Mouse (Mus musculus) midbrain, postnatal 0 days (tissue): ENCODE results near the gene Gmds. TPM values are rescaled to one million over a fixed set of nuclear protein-coding genes. Genes with fewer than 3 reads are reported as not detected.

Source experiments
- ATAC-seq: fragments of 200-750 bp; cut with Nextera tagmentation; 2 replicates; pipeline ENCODE4 v1.8.0; 2017; ENCODE audit warnings: moderate number of reproducible peaks, mild to moderate bottlenecking, moderate TSS enrichment, moderate library complexity; ENCODE audit not compliant: low FRiP score
- DNase-seq: peaks from one replicate; pipeline ENCODE4 v3.0.0-alpha.2; 2015; ENCODE audit warnings: low spot score
- H3K27ac ChIP-seq: fragments of 300-500 bp; sonication (generic); 2 replicates; pipeline ENCODE4 v1.5.1; 2014; ENCODE audit warnings: low read depth, mild to moderate bottlenecking, low read length, mixed read lengths
- H3K27me3 ChIP-seq: fragments of 300-500 bp; sonication (generic); 2 replicates; pipeline ENCODE4 v1.6.1; 2014; ENCODE audit warnings: low read length, control low read depth, mixed read lengths; ENCODE audit not compliant: insufficient read depth
- H3K36me3 ChIP-seq: fragments of 300-500 bp; sonication (generic); 2 replicates; pipeline ENCODE4 v1.6.1; 2014; ENCODE audit warnings: low read length, control low read depth, mixed read lengths; ENCODE audit not compliant: insufficient read depth
- H3K4me1 ChIP-seq: fragments of 300-500 bp; sonication (generic); 2 replicates; pipeline ENCODE4 v1.6.1; 2014; ENCODE audit warnings: mild to moderate bottlenecking, control low read depth, antibody characterized with exemption, low read length, mixed read lengths; ENCODE audit not compliant: insufficient read depth
- H3K4me2 ChIP-seq: fragments of 300-500 bp; sonication (generic); 2 replicates; pipeline ENCODE4 v1.6.1; 2014; ENCODE audit warnings: low read depth, mild to moderate bottlenecking, low read length, mixed read lengths; ENCODE audit not compliant: poor library complexity, severe bottlenecking
- H3K4me3 ChIP-seq: fragments of 300-500 bp; sonication (generic); 2 replicates; pipeline ENCODE4 v1.5.1; 2014; ENCODE audit warnings: low read depth, mild to moderate bottlenecking, low read length, moderate library complexity
- H3K9ac ChIP-seq: fragments of 300-500 bp; sonication (generic); replicated peaks from 2 replicates; pipeline ENCODE4 v1.6.1; 2014; ENCODE audit warnings: mild to moderate bottlenecking, low read length, moderate library complexity, mixed read lengths; ENCODE audit not compliant: poor library complexity, severe bottlenecking
- H3K9me3 ChIP-seq: fragments of 300-500 bp; sonication (generic); 2 replicates; pipeline ENCODE4 v1.6.1; 2016; ENCODE audit warnings: low read length, control low read depth
- CTCF ChIP-seq: IDR thresholded peaks from 2 replicates; pipeline ENCODE4 v1.5.1; 2016; ENCODE audit warnings: antibody characterized with exemption, mild to moderate bottlenecking
- WGBS: fragments of 180-500 bp; shearing (Covaris S2); extraction: QIAGEN DNeasy Blood & Tissue Kit; methylation state at CpG from one replicate; pipeline ENCODE4 v1.1.7; 2014; 5-methylcytosine and 5-hydroxymethylcytosine counted together
- polyA plus RNA-seq: library from polyadenylated mRNA; unstranded; fragments of >200 nt; fragmentation: Nextera tagmentation; extraction: Ambion mirVana; gene quantifications from 2 replicates; pipeline ENCODE4 v1.2.1, GENCODE M21; 2015
- total RNA-seq: library from RNA; depleted of rRNA; stranded (reverse); fragments of >200 nt; gene quantifications from 2 replicates; pipeline ENCODE4 v1.2.3, GENCODE M21; 2014

The Gmds gene
- total and polyA plus RNA-seq, 2 experiments from 2014 or later: 8.7 to 28.6 TPM

GRCm38 (mm10) chr13:31801703-31802305, 536.7 kb downstream of the Gmds start:
- no peak for DNase-seq
- WGBS: 2% methylated on average over 25 of the region's 25 CpGs
- Histone ChIP-seq H3K4me2 (peak overlapping the region; percentile 58), H3K4me3 (peak overlapping the region; percentile 26), H3K27me3 (peaks cover 59% of the 10 kb centered on the region), H3K27ac (no peak overlapping the region), H3K36me3 (no peaks in the 10 kb centered on the region), H3K9ac (no peak overlapping the region), H3K9me3 (no peaks in the 10 kb centered on the region), H3K4me1 (no peaks in the 10 kb centered on the region; the same call in 1 of the 2 replicates)
- TF ChIP-seq CTCF: no peak
- no peak for ATAC-seq

- 2% methylated on average over 43 of the region's 43 CpGs for WGBS
- Histone ChIP-seq H3K4me3 (peak overlapping the region; percentile 26), H3K4me1 (no peaks in the 10 kb centered on the region; the same call in 1 of the 2 replicates), H3K9me3 (no peaks in the 10 kb centered on the region), H3K4me2 (peak overlapping the region; percentile 58), H3K36me3 (no peaks in the 10 kb centered on the region), H3K9ac (no peak overlapping the region), H3K27ac (no peak overlapping the region), H3K27me3 (peaks cover 59% of the 10 kb centered on the region)
- TF ChIP-seq CTCF: peak; percentile 87
- ATAC-seq (peak; percentile 72), DNase-seq (peak; percentile 72)
Measured at GRCm38 (mm10) chr13:31800581-31801576, 537.7 kb downstream of the Gmds start.

- DNase-seq (no peak), ATAC-seq (no peak)
- peaks cover 41% of the 10 kb centered on the region for H3K27me3 ChIP-seq
- H3K4me3 ChIP-seq: no peak overlapping the region
- no peaks in the 10 kb centered on the region for H3K36me3 ChIP-seq
- H3K4me2 ChIP-seq: no peak overlapping the region
- no peaks in the 10 kb centered on the region; the same call in 1 of the 2 replicates for H3K4me1 ChIP-seq
- no peaks in the 10 kb centered on the region for H3K9me3 ChIP-seq
- 49% methylated on average over 9 of the region's 9 CpGs for WGBS
- H3K27ac ChIP-seq: no peak overlapping the region
- H3K9ac ChIP-seq: no peak overlapping the region
- no peak for TF ChIP-seq CTCF
Measured at GRCm38 (mm10) chr13:31798075-31798474, 540.5 kb downstream of the Gmds start.

- DNase-seq: no peak
- H3K4me1 ChIP-seq: no peaks in the 10 kb centered on the region; the same call in 1 of the 2 replicates
- no peak overlapping the region for H3K9ac ChIP-seq
- H3K9me3 ChIP-seq: no peaks in the 10 kb centered on the region
- no peak for TF ChIP-seq CTCF
- no peak for ATAC-seq
- no peak overlapping the region for H3K27ac ChIP-seq
- no peak overlapping the region for H3K4me3 ChIP-seq
- peaks cover 35% of the 10 kb centered on the region for H3K27me3 ChIP-seq
- no peak overlapping the region for H3K4me2 ChIP-seq
- WGBS: 69% methylated on average over 10 of the region's 10 CpGs
- H3K36me3 ChIP-seq: no peaks in the 10 kb centered on the region
Measured at GRCm38 (mm10) chr13:31797346-31797745, 541.2 kb downstream of the Gmds start.

- no peak overlapping the region for H3K27ac ChIP-seq
- DNase-seq (no peak), ATAC-seq (0 out of 2 replicates have a peak, but pooled peaks have one; percentile 22)
- H3K4me1 ChIP-seq: no peaks in the 10 kb centered on the region
- no peak overlapping the region for H3K4me3 ChIP-seq
- H3K36me3 ChIP-seq: no peaks in the 10 kb centered on the region
- H3K9me3 ChIP-seq: no peaks in the 10 kb centered on the region
- peaks cover under 1% of the 10 kb centered on the region; the same call in 1 of the 2 replicates for H3K27me3 ChIP-seq
- WGBS: 47% methylated on average over 5 of the region's 5 CpGs
- no peak overlapping the region for H3K4me2 ChIP-seq
- H3K9ac ChIP-seq: no peak overlapping the region
- no peak for TF ChIP-seq CTCF
Measured at GRCm38 (mm10) chr13:31793163-31793562, 545.4 kb downstream of the Gmds start.
